Mouse (Mus musculus): ENCODE data around the gene Atp2b4.

The Atp2b4 gene

DNA sequence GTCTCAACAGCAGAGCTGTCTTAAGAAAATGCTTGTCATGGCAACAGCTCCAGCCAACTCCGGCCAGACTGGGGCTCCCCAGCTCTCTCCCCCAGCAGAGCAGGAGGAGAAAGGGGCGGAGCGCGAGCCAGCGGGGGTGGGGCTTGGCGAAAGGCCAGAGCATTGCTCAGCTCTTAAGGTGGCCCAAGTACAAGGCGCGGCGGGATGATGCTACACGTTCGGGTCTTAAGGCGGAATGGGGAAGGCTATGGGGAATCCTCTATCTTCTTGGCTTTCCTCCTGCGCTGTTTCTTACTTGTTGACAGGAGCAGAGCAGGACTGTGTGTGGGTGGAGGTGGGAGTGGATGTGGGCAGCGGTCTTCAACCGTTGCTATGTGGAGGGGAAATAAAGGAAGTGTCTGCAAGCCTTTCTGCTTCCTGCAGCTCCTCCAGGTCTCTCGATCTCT is at the start of gene Atp2b4:
TSS of gene Atp2b4 (minus strand) at position 94 of the 446 bp plus-strand sequence.
- peak; percentile 98 for DNase-seq

DNA sequence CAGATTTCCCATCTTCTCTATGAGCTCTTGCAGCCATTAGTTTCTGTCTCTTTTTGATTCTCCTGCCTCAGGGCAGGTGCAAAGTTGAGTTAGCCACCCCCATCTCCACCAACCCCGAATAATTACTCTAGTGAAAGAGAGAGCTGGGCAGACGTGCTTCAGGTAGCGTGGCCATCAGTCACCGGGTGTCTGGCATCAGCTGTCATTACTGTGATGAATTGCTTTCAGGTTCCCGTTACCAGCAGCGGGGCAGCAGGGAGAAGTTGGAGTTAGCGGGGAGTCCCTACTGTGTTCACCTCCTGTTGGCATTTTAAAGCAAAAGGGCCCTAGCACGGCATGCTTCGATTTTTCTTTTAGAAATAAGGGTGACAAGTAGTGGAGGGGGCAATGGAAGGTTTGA is 43.9 kb upstream of the Atp2b4 start:
- no peak for DNase-seq

- no peak for DNase-seq
These were observed 43.1 kb upstream of the Atp2b4 start for GRCm38 (mm10) chr1:133843900-133844299.

GRCm38 (mm10) chr1:133843370-133843769 is 42.5 kb upstream of the Atp2b4 start:
- peak; percentile 39 for DNase-seq

DNA sequence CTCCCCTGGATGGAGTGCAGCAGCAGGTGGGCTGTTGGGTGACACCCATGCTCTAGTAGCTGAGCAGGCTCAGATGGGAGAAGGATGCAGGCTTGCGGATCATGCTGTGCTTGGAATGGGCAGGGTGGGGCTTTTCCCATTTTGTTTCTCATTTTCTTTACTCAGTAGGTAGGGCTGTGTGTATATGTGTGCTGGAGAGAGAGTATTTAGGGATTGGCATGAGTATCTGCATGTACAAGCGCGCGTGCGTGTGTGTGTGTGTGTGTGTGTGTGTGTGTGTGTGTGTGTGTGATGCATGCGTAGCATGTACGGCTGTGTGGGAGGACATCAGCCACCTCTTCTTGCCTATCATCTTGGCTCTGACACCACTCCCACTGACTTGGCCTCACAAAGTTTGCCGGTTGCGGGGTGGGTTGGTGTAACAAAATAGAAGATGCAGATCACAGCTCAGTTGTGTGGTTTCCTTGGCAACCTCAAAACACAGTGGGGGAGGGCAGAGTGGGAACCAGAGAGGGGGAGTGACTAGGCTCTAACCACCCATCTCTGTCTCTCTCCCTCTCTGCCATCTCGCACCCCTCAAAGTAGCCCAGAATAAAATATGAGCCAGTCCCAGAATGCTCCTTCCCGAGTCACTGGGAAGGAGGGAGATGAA is 41.4 kb upstream of the Atp2b4 start:
- no peak for DNase-seq

GRCm38 (mm10) chr1:133841171-133841926 is 40.5 kb upstream of the Atp2b4 start:
- DNase-seq, result no peak

DNA sequence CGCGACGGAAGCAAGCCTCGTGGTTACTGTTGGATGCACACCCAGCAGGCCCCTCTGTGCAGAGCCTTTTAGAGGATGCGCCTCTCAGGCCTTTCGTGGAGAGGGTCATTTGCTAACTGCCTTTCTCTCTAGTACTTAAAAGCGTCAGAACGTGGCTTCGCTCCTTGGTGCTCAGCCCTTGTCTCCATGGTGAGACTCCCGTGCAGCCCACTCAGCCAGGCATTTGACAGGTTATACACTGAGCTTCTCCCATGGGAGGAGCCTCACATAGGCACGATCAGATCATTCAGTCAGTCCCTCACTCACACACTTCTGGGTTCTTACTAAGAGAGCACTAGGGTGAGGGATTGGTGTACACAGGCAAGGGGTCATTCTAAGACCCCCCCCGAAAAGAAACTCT is 39.7 kb upstream of the Atp2b4 start:
- no peak for DNase-seq

GRCm38 (mm10) chr1:133834309-133834708 is 33.5 kb upstream of the Atp2b4 start:
- DNase-seq, result peak; percentile 62

DNA sequence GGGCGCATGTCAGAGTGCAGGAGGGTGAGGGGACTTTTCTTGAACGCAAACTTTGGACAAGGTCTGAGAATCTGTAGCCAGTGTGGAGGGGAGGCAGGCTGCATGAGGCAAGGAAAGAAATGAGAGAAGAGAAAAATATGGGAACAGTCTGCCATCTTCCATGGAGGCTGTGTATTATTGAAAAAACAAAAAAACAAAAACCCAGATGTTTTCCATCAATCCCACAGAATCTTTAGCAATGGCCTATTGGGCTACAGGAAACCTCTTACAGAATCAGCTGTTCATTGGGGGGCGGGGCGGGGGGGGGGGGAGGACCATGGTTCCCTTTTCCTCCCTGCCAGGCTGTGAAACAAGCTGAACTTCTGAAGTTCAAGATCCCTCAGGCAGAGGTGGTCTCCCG is 31.9 kb upstream of the Atp2b4 start:
- DNase-seq, result no peak

- DNase-seq, result no peak
These were observed 25.4 kb upstream of the Atp2b4 start for GRCm38 (mm10) chr1:133826193-133826592.

DNA sequence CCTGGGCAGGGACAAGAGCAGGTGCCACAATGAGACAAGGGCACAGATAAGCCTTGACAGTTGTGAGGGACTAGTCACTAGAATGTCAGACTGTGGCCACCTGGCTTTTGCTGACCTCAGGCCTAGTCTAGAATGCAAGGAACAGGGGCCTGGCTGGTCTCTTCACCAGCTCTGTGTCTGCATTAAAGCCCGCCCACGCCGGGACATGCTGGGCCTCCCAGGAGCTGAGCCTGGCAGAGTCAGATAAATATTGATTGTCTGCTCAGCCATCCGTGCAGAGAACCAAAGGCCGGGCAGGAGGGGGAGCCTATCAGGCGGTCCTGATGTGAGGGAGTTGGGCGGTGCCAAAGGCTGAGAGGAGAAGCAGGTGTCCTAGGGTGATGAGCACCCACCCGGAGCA is 24.7 kb upstream of the Atp2b4 start:
- no peak for DNase-seq

DNA sequence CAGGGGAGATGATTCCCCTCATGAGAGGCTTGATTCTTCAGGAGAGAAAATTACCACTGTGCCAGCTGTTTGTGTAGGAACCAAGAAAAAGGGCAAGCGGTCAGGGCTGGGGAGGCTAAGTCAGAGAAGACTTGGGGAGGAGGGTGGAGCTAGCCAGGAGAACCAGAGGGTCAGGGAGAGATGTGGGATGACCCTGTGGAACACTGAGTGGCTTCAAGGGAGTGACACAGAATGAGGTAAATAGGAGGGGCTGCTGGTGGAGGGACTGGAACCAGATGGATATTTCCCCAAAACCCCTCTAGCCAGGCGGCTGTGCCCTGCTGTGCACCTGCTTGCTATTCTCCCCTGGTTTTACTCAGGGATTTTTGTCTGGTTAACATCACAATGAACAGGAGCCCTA is 24.3 kb upstream of the Atp2b4 start:
- DNase-seq, result no peak

- no peak for DNase-seq
These were observed 20.3 kb upstream of the Atp2b4 start for GRCm38 (mm10) chr1:133821144-133821543.

GRCm38 (mm10) chr1:133820100-133820499 is 19.3 kb upstream of the Atp2b4 start:
- no peak for DNase-seq

DNA sequence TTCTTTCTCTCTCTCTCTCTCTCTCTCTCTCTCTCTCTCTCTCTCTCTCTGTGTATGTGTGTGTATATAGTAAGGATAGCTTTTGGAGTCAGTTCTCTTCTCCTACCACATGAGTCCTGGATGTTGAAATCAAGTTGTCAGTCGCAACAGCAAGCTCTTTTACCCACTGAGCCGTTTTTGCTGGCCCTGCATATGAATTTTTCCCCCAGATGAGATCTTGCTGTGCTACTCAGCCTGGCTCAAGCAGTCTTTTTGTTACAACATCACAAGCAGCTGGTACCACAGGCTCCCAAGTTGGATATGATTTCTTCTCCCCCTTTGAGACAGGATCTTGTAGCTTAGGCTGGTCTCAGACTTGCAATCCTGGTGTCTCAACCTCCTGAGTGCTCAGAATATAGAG is 17.7 kb upstream of the Atp2b4 start:
- no peak for DNase-seq

- DNase-seq, result peak; percentile 19
These were observed 15.1 kb upstream of the Atp2b4 start for GRCm38 (mm10) chr1:133815747-133816491.

- no peak for DNase-seq
These were observed 8.5 kb upstream of the Atp2b4 start for GRCm38 (mm10) chr1:133809376-133809775.

DNA sequence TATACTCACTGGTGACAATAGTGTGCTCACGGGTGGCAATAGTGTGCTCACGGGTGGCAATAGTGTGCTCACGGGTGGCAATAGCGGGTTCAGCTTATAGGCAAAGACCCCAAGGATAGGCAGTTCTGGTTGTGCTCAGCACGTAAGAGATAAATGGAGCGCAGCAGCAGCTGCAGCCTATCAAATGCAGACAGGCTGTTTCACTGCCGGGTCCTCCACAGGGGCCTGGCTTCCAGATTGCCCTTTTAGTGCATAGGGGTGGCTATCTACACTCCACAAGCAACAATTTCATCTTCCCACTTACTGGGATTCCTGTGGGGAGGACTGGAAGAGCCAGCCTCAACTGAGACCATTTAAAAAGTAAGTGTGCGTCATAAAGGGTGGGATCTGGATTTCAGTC is 7.2 kb upstream of the Atp2b4 start:
- no peak for DNase-seq

GRCm38 (mm10) chr1:133801743-133802142 is 902 bp upstream of the Atp2b4 start:
- no peak for DNase-seq

GRCm38 (mm10) chr1:133800512-133800911 is 329 bp downstream of the Atp2b4 start:
- DNase-seq, result no peak

- DNase-seq, result peak; percentile 42
These were observed 975 bp downstream of the Atp2b4 start for GRCm38 (mm10) chr1:133799686-133800445.

DNA sequence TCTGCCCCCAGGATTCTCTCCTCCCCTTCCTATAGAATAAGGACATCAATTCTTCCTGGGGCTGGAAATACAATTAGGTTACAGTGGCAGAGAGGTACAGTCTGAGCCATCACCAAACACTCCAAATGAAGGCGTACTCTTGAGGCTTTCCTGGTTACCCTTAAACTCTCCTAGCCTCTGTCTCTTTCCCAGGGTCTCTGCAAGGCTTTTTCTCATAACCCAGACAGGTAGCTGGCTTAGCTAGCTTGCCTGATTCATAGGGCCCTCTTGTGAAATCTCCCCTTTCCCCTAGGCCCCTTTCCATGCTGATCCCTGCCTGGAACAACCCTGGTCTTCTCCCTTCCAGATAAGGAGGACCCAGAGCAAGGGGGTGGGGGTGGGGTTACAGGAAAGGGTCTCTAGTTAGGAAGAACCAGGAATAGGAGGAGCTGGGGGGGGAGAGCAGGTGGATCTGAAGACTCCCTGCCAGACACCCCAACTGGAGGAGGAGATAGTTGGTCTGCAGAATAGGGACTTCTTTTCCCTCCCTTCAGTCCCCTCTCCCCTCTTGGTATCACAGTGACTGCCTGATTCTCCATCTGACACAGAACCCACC is 1.9 kb downstream of the Atp2b4 start:
- DNase-seq, result no peak
